ENCODE assay signal across 9 mouse cellular contexts in the genomic region with DNA sequence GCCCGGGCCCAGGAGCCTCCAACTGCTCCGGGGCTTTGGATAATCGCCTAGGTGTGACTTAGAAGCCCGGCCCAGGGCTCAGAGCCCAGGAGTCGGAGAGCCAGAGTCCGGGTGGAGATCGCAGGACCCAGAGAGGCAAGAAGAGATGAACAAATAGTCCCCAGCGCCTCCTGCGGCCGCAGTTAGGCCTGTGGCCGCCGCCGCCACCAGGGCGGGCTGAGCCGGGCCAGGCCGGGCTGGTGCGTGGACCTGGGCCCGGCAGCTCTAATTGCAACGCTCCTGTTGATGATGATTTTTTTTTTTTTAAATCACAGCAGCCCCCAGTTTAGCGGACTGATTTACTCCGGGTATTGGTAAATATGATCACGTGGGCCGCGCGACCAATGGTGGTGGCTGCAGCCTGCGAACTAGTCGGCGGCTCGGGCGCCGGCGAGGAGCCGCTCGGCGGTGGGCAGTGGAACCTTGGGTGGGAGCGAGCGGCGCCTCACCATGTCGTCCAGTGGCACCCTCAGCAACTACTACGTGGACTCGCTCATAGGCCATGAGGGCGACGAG. TPM values are rescaled to one million over a fixed set of nuclear protein-coding genes. Genes with fewer than 3 reads are reported as not detected.
DNase-seq lines count a peak whose midpoint lies in the region; ATAC-seq and TF ChIP-seq lines count a peak whose summit lies in the region.
"Had no signal": no experiment of that assay in that cellular context is flagged by ENCODE, and none has a peak within 500 bp of the region (broad histone marks: within the 10 kb centered on the region; RNA-seq: fewer than 3 reads in every experiment).

A gene (plus strand): TSS at position 161 of the 555 bp plus-strand sequence.

- H3K27ac ChIP-seq in heart, adult 2 months = no peak within 1 kb of the TSS
- no peak within 1 kb of the TSS for H3K27ac ChIP-seq in heart, embryonic 15.5 days
- H3K27ac ChIP-seq in neural tube, embryonic 14.5 days (ENCODE audit: low read depth, low read length) = peak within 1 kb of the TSS; percentile 90

- 0 out of 2 replicates have a peak, but pooled peaks have one; percentile 33 for ATAC-seq in common myeloid progenitor, adult 5-6 weeks (replicated peaks; ENCODE audit: low read depth, poor library complexity, severe bottlenecking)
- no peak; the same call in 1 of the 2 replicates for ATAC-seq in heart, embryonic 15.5 days (replicated peaks; ENCODE audit: insufficient number of reproducible peaks, insufficient read depth, low FRiP score, low read depth)
- peak; percentile 45 for ATAC-seq in neural tube, embryonic 14.5 days (ENCODE audit: low read depth)

- no peak for TF ChIP-seq POLR2A in heart, adult 2 months (IDR thresholded peaks at IDR 0.05; ENCODE audit: insufficient read depth, low read depth, low read length)

- H3K36me3 ChIP-seq in heart, adult 2 months (ENCODE audit: control insufficient read depth, insufficient read depth, low read length) = no peaks in the 10 kb centered on the region
- H3K36me3 ChIP-seq in heart, embryonic 15.5 days = no peaks in the 10 kb centered on the region
- H3K36me3 ChIP-seq in neural tube, embryonic 14.5 days (ENCODE audit: control insufficient read depth, insufficient read depth, low read length) = no peaks in the 10 kb centered on the region

- peak within 1 kb of the TSS; percentile 64 for H3K4me2 ChIP-seq in heart, embryonic 15.5 days
- H3K4me2 ChIP-seq in neural tube, embryonic 14.5 days (ENCODE audit: low read depth, low read length) = peak within 1 kb of the TSS; percentile 74

- peak within 1 kb of the TSS; percentile 50 for H3K4me3 ChIP-seq in heart, adult 2 months
- H3K4me3 ChIP-seq in heart, embryonic 15.5 days = peak within 1 kb of the TSS; percentile 44
- peak within 1 kb of the TSS; percentile 53 for H3K4me3 ChIP-seq in neural tube, embryonic 14.5 days (ENCODE audit: low read depth, low read length)

- intact Hi-C loops in heart, adult 2 months (cut with DNase I) = loop anchor here (10.0 kb wide), 1 partner anchor 1423 kb away; a partner anchor contains a TSS
- intact Hi-C loops in heart, postnatal 14 days (cut with DNase I) = loop anchor here (10.0 kb wide), 1 partner anchor 1423 kb away; a partner anchor contains a TSS

- H3K9ac ChIP-seq in heart, adult 2 months (ENCODE audit: low read depth, low read length) = peak within 1 kb of the TSS; percentile 32
- H3K9ac ChIP-seq in heart, embryonic 15.5 days = no peak within 1 kb of the TSS
- H3K9ac ChIP-seq in neural tube, embryonic 14.5 days (replicated peaks; ENCODE audit: low read depth, low read length) = peak within 1 kb of the TSS; percentile 92

- DNase-seq in heart, adult 2 months = peak; percentile 46 to 63
- DNase-seq in heart, postnatal 14 days = no peak
- DNase-seq in kidney, postnatal 36 days = peak; percentile 85 to 87
- no peak for DNase-seq in frontal cortex, postnatal 25 days (ENCODE audit: low spot score in 2 of 2)
- DNase-seq in left cerebral cortex, adult 8-10 months (ENCODE audit: low spot score in 2 of 2) = no peak

- no peaks in the 10 kb centered on the region for H3K79me2 ChIP-seq in heart, adult 2 months (replicated peaks; ENCODE audit: control insufficient read depth, insufficient read depth, low read length)

- under 1% methylated on average over 43 of the region's 43 CpGs for WGBS in heart, adult 2 months
- under 1% methylated on average over 43 of the region's 43 CpGs for WGBS in heart, embryonic 15.5 days
- under 1% methylated on average over 40 of the region's 43 CpGs for WGBS in neural tube, embryonic 14.5 days

- H3K4me1 ChIP-seq in heart, adult 2 months (ENCODE audit: control insufficient read depth, insufficient read depth, low read length) = no peaks in the 10 kb centered on the region
- H3K4me1 ChIP-seq in heart, embryonic 15.5 days (replicated peaks) = peaks cover 14% of the 10 kb centered on the region
- H3K4me1 ChIP-seq in neural tube, embryonic 14.5 days (ENCODE audit: control insufficient read depth, insufficient read depth, low read length) = peaks cover 5% of the 10 kb centered on the region; the same call in 1 of the 2 replicates

- TF ChIP-seq EP300 in heart, adult 2 months (IDR thresholded peaks at IDR 0.05; ENCODE audit: insufficient read depth, low read depth, low read length) = no peak

- peak; percentile 47 for TF ChIP-seq CTCF in heart, adult 2 months (IDR thresholded peaks at IDR 0.05)

- H3K9me3 ChIP-seq in heart, embryonic 15.5 days (replicated peaks) = no peaks in the 10 kb centered on the region
- H3K9me3 ChIP-seq in neural tube, embryonic 14.5 days (ENCODE audit: control insufficient read depth, low read length) = no peaks in the 10 kb centered on the region

- peaks cover 40% of the 10 kb centered on the region for H3K27me3 ChIP-seq in heart, adult 2 months (ENCODE audit: control insufficient read depth, insufficient read depth, low read length)
- peaks cover 99% of the 10 kb centered on the region for H3K27me3 ChIP-seq in heart, embryonic 15.5 days
- peaks cover 7% of the 10 kb centered on the region; the same call in 1 of the 2 replicates for H3K27me3 ChIP-seq in neural tube, embryonic 14.5 days (ENCODE audit: control insufficient read depth, insufficient read depth, low read length)

RNA-seq across cellular contexts. Expression of the gene that starts here (rescaled TPM):
- total RNA-seq in heart, adult 2 months (2021) = under 1 TPM; 0.16 to 0.29 TPM
- polyA plus RNA-seq in heart, adult 2 months (2012; rRNA removed) = 0.10 and 0.12 TPM in 2 replicates
- total RNA-seq in heart, postnatal 14 days (2021) = under 1 TPM; 0.12 to 0.24 TPM
- total RNA-seq in common myeloid progenitor, adult 5-6 weeks (2017) = not detected in 2 replicates
- 0.14 and 0.15 TPM in 2 replicates for polyA plus RNA-seq in heart, embryonic 15.5 days (2015; fragmentation: Nextera tagmentation; extraction: Ambion mirVana)
- polyA plus RNA-seq in neural tube, embryonic 14.5 days (2014; fragmentation: Nextera tagmentation; extraction: Ambion mirVana) = 20.9 and 37.4 TPM in 2 replicates
- total RNA-seq in left cerebral cortex, adult 8-10 months (2022) = not detected
- polyA plus RNA-seq: C2C12 had no signal

Comparison
In these comparisons a context has a peak if more than half of its experiments do, and no peak if none do; other contexts are left out.
1. RNA of the gene that starts here (polyA plus RNA-seq): 20.9 to 37.4 TPM in neural tube, embryonic 14.5 days; 0.14 to 0.15 TPM in heart, embryonic 15.5 days and 0.10 to 0.12 TPM in heart, adult 2 months; every median in the first group is over 10 times any median in the second.
2. Peak in DNase-seq, H3K4me3 ChIP-seq and H3K9ac ChIP-seq in heart, adult 2 months; RNA of the gene not detected or under 1 TPM.
3. Peak in ATAC-seq in common myeloid progenitor, adult 5-6 weeks; RNA of the gene not detected or under 1 TPM.
4. DNase-seq: peak in kidney, postnatal 36 days (2 of 2); none in heart, postnatal 14 days (0 of 2), frontal cortex, postnatal 25 days (0 of 2) and left cerebral cortex, adult 8-10 months (0 of 2).
5. Peak in every context shown above with its lines, with median percentiles within 50 percentile points of each other: H3K4me3 ChIP-seq.